Mouse (Mus musculus): ENCODE measurements at regions not wholly inside any gene's neighbourhood (a gene's known extent, or its start where the extent isn't known, plus 50 kb on each side); places are given as distances from the start of the nearest gene placed in this dataset.
"Not testable (repeated sequence)": the region's sequence is repeated elsewhere in the genome, so short reads cannot be mapped to it uniquely, and the experiment has no call there.

GRCm38 (mm10) chr3:121584317-121584716 is 52.1 kb upstream of the Slc44a3 start:
- no peak for ATAC-seq (ENCODE audit: insufficient number of reproducible peaks, insufficient read depth, low FRiP score, low read depth)
- no peaks in the 10 kb centered on the region for H3K9me3 ChIP-seq (ENCODE audit: control insufficient read depth, low read length)
- no peaks in the 10 kb centered on the region for H3K27me3 ChIP-seq (ENCODE audit: control insufficient read depth, insufficient read depth, low read length)
- no peak overlapping the region for H3K27ac ChIP-seq (replicated peaks in 1 of 2; ENCODE audit: control insufficient read depth in 1 of 2, insufficient read depth in 1 of 2, low read depth in 2 of 2, low read length in 2 of 2)
- no peak overlapping the region for H3K4me3 ChIP-seq (ENCODE audit: control insufficient read depth in 1 of 2, insufficient read depth in 1 of 2, low read depth in 1 of 2, low read length in 2 of 2)
- peaks cover 7 to 8% of the 10 kb centered on the region in 2 experiments; a peak in 3 of 4 replicates for H3K4me1 ChIP-seq (ENCODE audit: control insufficient read depth in 2 of 2, insufficient read depth in 2 of 2, low read length in 2 of 2)
- no peak overlapping the region for H3K9ac ChIP-seq (ENCODE audit: low read length)
- H3K36me3 ChIP-seq (ENCODE audit: control insufficient read depth, insufficient read depth, low read length) = no peaks in the 10 kb centered on the region
- no peak overlapping the region for H3K4me2 ChIP-seq (ENCODE audit: low read length)

DNA sequence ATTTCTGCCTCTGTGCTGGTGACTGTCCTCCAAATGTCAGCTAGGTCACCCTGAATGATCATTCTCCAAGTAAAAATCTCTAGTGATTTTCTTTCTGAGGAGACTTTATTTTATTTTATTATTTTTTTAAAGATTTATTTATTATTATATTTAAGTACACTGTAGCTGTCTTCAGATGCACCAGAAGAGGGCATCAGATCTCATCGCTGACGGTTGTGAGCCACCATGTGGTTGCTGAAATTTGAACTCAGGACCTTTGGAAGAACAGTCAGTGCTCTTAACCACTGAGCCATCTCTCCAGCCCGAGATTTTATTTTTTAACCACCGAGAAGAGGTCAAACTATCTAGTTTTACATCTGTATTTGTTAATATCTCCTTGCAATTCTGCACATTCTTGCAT is 50.5 kb upstream of the Slc44a3 start:
- H3K4me1 ChIP-seq (ENCODE audit: control insufficient read depth in 2 of 2, insufficient read depth in 2 of 2, low read length in 2 of 2); H3K27ac ChIP-seq (replicated peaks in 1 of 2; ENCODE audit: control insufficient read depth in 1 of 2, insufficient read depth in 1 of 2, low read depth in 2 of 2, low read length in 2 of 2); H3K4me3 ChIP-seq (ENCODE audit: control insufficient read depth in 1 of 2, insufficient read depth in 1 of 2, low read depth in 1 of 2, low read length in 2 of 2); H3K4me2 ChIP-seq (ENCODE audit: low read length); H3K27me3 ChIP-seq (ENCODE audit: control insufficient read depth, insufficient read depth, low read length); ATAC-seq (ENCODE audit: insufficient number of reproducible peaks, insufficient read depth, low FRiP score, low read depth); H3K9ac ChIP-seq (ENCODE audit: low read length); H3K9me3 ChIP-seq (ENCODE audit: control insufficient read depth, low read length); H3K36me3 ChIP-seq (ENCODE audit: control insufficient read depth, insufficient read depth, low read length): not testable (repeated sequence)
- WGBS = 87% methylated on average over 4 of the region's 4 CpGs
